Mouse (Mus musculus): ENCODE measurements around the gene Cachd1. TPM values are rescaled to one million over a fixed set of nuclear protein-coding genes. Genes with fewer than 3 reads are reported as not detected.
A peak's percentile ranks its signal among the peaks of the same experiment; 100 is the strongest.

Gene Cachd1
- total RNA-seq, 2 experiments from 2014 or later: 2.6 to 4.2 TPM

- no peak for DNase-seq
- H3K4me3 ChIP-seq: no peak overlapping the region
- intact Hi-C loops (cut with DNase I): no loop called here
- H3K27ac ChIP-seq: no peak overlapping the region
- TF ChIP-seq CTCF (IDR thresholded peaks at IDR 0.05): no peak
Measured at GRCm38 (mm10) chr4:100890106-100890970, 113.9 kb downstream of the Cachd1 start.

- intact Hi-C loops (cut with DNase I): no loop called here
- Histone ChIP-seq H3K27ac (no peak overlapping the region), H3K4me3 (no peak overlapping the region)
- no peak for TF ChIP-seq CTCF (IDR thresholded peaks at IDR 0.05)
- no peak for DNase-seq
Measured at GRCm38 (mm10) chr4:100893739-100894138, 117.3 kb downstream of the Cachd1 start.

- H3K27ac ChIP-seq: no peak overlapping the region
Measured at GRCm38 (mm10) chr4:100894142-100894541, 117.7 kb downstream of the Cachd1 start.

GRCm38 (mm10) chr4:100896260-100897010 lies 120.0 kb downstream of the Cachd1 start:
- H3K27ac ChIP-seq: no peak overlapping the region

More at GRCm38 (mm10) chr4:100894142-100894541, 117.7 kb downstream of the Cachd1 start:
- DNase-seq: no peak
- TF ChIP-seq CTCF (IDR thresholded peaks at IDR 0.05): no peak
- no peak overlapping the region for H3K4me3 ChIP-seq
- intact Hi-C loops (cut with DNase I): no loop called here

GRCm38 (mm10) chr4:100897943-100898342 lies 121.5 kb downstream of the Cachd1 start:
- H3K27ac ChIP-seq: no peak overlapping the region
- intact Hi-C loops (cut with DNase I): no loop called here
- DNase-seq: no peak
- TF ChIP-seq CTCF (IDR thresholded peaks at IDR 0.05): no peak
- no peak overlapping the region for H3K4me3 ChIP-seq

More at GRCm38 (mm10) chr4:100896260-100897010, 120.0 kb downstream of the Cachd1 start:
- peak; percentile 18 for DNase-seq
- TF ChIP-seq CTCF (IDR thresholded peaks at IDR 0.05): no peak
- H3K4me3 ChIP-seq: no peak overlapping the region
- intact Hi-C loops (cut with DNase I): no loop called here

- no peak for DNase-seq
- no peak for TF ChIP-seq CTCF (IDR thresholded peaks at IDR 0.05)
- H3K4me3 ChIP-seq: no peak overlapping the region
- intact Hi-C loops (cut with DNase I): no loop called here
- no peak overlapping the region for H3K27ac ChIP-seq
Measured at GRCm38 (mm10) chr4:100909694-100910340, 133.3 kb downstream of the Cachd1 start.

GRCm38 (mm10) chr4:100910605-100911330 lies 134.3 kb downstream of the Cachd1 start:
- no peak for TF ChIP-seq CTCF (IDR thresholded peaks at IDR 0.05)
- no peak overlapping the region for H3K4me3 ChIP-seq
- no peak overlapping the region for H3K27ac ChIP-seq
- intact Hi-C loops (cut with DNase I): no loop called here
- DNase-seq: no peak

- intact Hi-C loops (cut with DNase I): no loop called here
- DNase-seq: no peak
- TF ChIP-seq CTCF (IDR thresholded peaks at IDR 0.05): no peak
- H3K4me3 ChIP-seq: no peak overlapping the region
- no peak overlapping the region for H3K27ac ChIP-seq
Measured at GRCm38 (mm10) chr4:100911658-100912057, 135.2 kb downstream of the Cachd1 start.

- no peak for TF ChIP-seq CTCF (IDR thresholded peaks at IDR 0.05)
- Histone ChIP-seq H3K27ac (no peak overlapping the region), H3K4me3 (no peak overlapping the region)
- DNase-seq: no peak
- intact Hi-C loops (cut with DNase I): no loop called here
Measured at GRCm38 (mm10) chr4:100913666-100914065, 137.2 kb downstream of the Cachd1 start.

- H3K4me3 ChIP-seq: no peak overlapping the region
- intact Hi-C loops (cut with DNase I): no loop called here
- no peak for DNase-seq
- TF ChIP-seq CTCF (IDR thresholded peaks at IDR 0.05): no peak
- H3K27ac ChIP-seq: no peak overlapping the region
Measured at GRCm38 (mm10) chr4:100914532-100914931, 138.1 kb downstream of the Cachd1 start.

- DNase-seq: no peak
- Histone ChIP-seq H3K27ac (no peak overlapping the region), H3K4me3 (no peak overlapping the region)
- no peak for TF ChIP-seq CTCF (IDR thresholded peaks at IDR 0.05)
- intact Hi-C loops (cut with DNase I): no loop called here
Measured at GRCm38 (mm10) chr4:100915093-100915492, 138.6 kb downstream of the Cachd1 start.

GRCm38 (mm10) chr4:100917511-100917910 lies 141.0 kb downstream of the Cachd1 start:
- Histone ChIP-seq H3K27ac (no peak overlapping the region), H3K4me3 (no peak overlapping the region)
- intact Hi-C loops (cut with DNase I): no loop called here
- no peak for TF ChIP-seq CTCF (IDR thresholded peaks at IDR 0.05)
- DNase-seq: no peak
